Mouse (Mus musculus) forebrain, embryonic 16.5 days (tissue): ENCODE data around the gene Gm3336. TPM values are rescaled to one million over a fixed set of nuclear protein-coding genes. Genes with fewer than 3 reads are reported as not detected.

Source experiments
- ATAC-seq: fragments of 200-750 bp; cut with Nextera tagmentation; 2 replicates; pipeline ENCODE4 v1.8.0; 2017; ENCODE audit warnings: mild to moderate bottlenecking, moderate library complexity
- H3K27ac ChIP-seq: fragments of 300-500 bp; sonication (generic); 2 replicates; pipeline ENCODE4 v1.5.1; 2014; ENCODE audit warnings: low read length, control low read depth
- H3K27me3 ChIP-seq: fragments of 300-500 bp; sonication (generic); replicated peaks from 2 replicates; pipeline ENCODE4 v1.6.1; 2014; ENCODE audit warnings: low read length; ENCODE audit not compliant: control insufficient read depth, insufficient read depth
- H3K36me3 ChIP-seq: fragments of 300-500 bp; sonication (generic); 2 replicates; pipeline ENCODE4 v1.6.1; 2014; ENCODE audit not compliant: control insufficient read depth, insufficient read depth
- H3K4me1 ChIP-seq: fragments of 300-500 bp; sonication (generic); replicated peaks from 2 replicates; pipeline ENCODE4 v1.6.1; 2014; ENCODE audit warnings: low read length; ENCODE audit not compliant: control insufficient read depth, insufficient read depth
- H3K4me2 ChIP-seq: fragments of 300-500 bp; sonication (generic); 2 replicates; pipeline ENCODE4 v1.6.1; 2014; ENCODE audit warnings: mild to moderate bottlenecking, low read length, control low read depth
- H3K4me3 ChIP-seq: fragments of 300-500 bp; sonication (generic); replicated peaks from 2 replicates; pipeline ENCODE4 v1.5.1; 2014; ENCODE audit warnings: mild to moderate bottlenecking, low read length, control low read depth
- H3K9ac ChIP-seq: fragments of 300-500 bp; sonication (generic); replicated peaks from 2 replicates; pipeline ENCODE4 v1.6.1; 2014; ENCODE audit warnings: low read depth, low read length, control low read depth
- H3K9me3 ChIP-seq: fragments of 300-500 bp; sonication (generic); 2 replicates; pipeline ENCODE4 v1.6.1; 2016; ENCODE audit warnings: low read length; ENCODE audit not compliant: control insufficient read depth
- WGBS: fragments of 180-500 bp; shearing (Covaris S2); extraction: QIAGEN DNeasy Blood & Tissue Kit; methylation state at CpG from one replicate; pipeline ENCODE4 v1.1.7; 2014; 5-methylcytosine and 5-hydroxymethylcytosine counted together
- polyA plus RNA-seq: library from polyadenylated mRNA; unstranded; fragments of >200 nt; fragmentation: Nextera tagmentation; extraction: Ambion mirVana; gene quantifications from 2 replicates; pipeline ENCODE4 v1.2.1, GENCODE M21; 2015

Gene Gm3336
- polyA plus RNA-seq, 1 experiment from 2014 or later, result not detected

DNA sequence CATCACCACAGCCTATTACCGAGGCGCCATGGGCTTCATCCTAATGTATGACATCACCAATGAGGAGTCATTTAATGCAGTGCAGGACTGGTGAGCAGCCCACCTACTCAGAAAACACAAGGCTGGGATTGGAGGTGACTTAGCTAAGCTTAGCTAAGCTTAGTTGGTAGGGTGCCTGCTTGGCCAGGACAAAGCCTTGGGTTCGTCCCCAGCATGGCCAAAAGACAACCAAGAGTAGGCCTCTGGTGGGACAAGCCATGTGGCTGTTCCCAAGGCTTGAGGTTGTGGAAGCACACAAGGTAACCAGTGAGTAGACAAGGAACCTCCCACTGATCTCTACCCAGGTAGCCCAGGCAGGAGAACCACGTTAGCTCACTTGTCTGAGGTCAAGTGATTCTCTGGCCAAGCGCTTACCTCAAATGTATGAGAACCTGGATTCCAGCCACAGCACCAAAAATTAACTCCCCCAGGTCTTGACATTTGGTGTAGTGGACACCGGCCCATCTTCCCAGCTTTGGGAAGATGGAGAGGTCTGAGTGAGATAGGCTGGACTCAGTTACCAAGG is 38.2 kb downstream of the Gm3336 start:
- no peak for ATAC-seq
- H3K4me1 ChIP-seq, result peaks cover 52% of the 10 kb centered on the region
- H3K36me3 ChIP-seq, result peaks cover 7% of the 10 kb centered on the region; the same call in 1 of the 2 replicates
- no peak overlapping the region for H3K4me3 ChIP-seq
- H3K27me3 ChIP-seq, result no peaks in the 10 kb centered on the region
- H3K4me2 ChIP-seq, result no peak overlapping the region
- WGBS, result 90% methylated on average over 6 of the region's 6 CpGs
- no peak overlapping the region for H3K27ac ChIP-seq
- no peaks in the 10 kb centered on the region for H3K9me3 ChIP-seq
- no peak overlapping the region for H3K9ac ChIP-seq

DNA sequence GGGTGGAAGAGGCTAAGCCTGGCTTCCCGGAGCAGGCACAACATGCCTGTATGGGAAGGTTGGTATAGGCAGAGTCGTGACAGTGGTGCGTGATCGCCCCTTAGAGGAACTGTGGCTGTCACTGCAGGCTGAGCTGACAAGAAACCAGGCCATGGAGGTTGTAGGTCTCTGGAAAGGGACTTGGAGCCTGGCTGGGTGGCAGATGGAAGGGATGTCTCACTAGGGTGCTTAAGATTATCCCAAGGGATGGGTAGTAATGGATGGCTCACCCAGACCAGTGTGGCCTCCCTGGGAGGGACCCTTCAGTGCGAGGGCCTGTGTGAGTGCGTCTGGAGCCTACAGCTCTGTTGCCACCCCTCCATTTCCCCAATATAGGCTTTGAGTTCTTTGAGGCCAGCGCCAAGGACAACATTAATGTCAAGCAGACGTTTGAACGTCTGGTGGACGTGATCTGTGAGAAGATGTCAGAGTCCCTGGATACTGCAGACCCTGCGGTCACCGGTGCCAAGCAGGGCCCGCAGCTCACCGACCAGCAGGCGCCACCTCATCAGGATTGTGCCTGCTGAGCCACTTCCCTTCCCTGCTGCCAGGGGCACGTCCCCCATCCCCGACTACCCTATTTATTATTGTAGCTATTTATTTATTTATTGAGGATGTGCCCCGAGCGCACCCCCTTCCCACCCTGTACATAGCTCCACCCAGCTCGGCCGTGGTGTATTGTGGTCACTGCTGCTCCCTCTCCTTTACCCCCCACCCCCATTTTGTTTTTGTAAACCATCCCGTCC is 39.4 kb downstream of the Gm3336 start:
- ATAC-seq, result no peak
- H3K4me3 ChIP-seq, result no peak overlapping the region
- H3K9ac ChIP-seq, result 0 out of 2 replicates have a peak overlapping the region, but pooled peaks have one; percentile 19
- H3K27ac ChIP-seq, result peak overlapping the region; percentile 69
- peaks cover 52% of the 10 kb centered on the region for H3K4me1 ChIP-seq
- no peak overlapping the region for H3K4me2 ChIP-seq
- H3K9me3 ChIP-seq, result no peaks in the 10 kb centered on the region
- peaks cover 7% of the 10 kb centered on the region; the same call in 1 of the 2 replicates for H3K36me3 ChIP-seq
- WGBS, result 54% methylated on average over 22 of the region's 22 CpGs
- no peaks in the 10 kb centered on the region for H3K27me3 ChIP-seq

DNA sequence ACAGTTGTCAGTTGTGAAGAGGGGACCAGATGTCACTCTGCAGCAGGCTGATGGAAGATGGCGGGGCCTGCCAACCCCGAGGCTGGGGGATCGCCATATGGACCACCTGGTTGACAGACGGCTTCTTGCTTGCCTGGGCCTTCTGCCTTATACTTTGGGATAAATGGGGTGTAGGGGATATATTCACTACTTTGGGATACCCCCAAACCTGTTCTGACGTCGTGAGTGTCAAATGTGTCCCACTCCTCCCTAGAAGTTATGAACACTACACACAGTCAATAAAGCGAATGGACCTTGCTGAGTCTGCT is 39.9 kb downstream of the Gm3336 start:
- Histone ChIP-seq H3K4me3 (no peak overlapping the region), H3K9ac (no peak overlapping the region), H3K4me2 (no peak overlapping the region), H3K27ac (peak overlapping the region; percentile 78), H3K4me1 (peaks cover 50% of the 10 kb centered on the region), H3K36me3 (peaks cover 7% of the 10 kb centered on the region; the same call in 1 of the 2 replicates), H3K9me3 (no peaks in the 10 kb centered on the region), H3K27me3 (no peaks in the 10 kb centered on the region)
- no peak for ATAC-seq
- 61% methylated on average over 7 of the region's 7 CpGs for WGBS

DNA sequence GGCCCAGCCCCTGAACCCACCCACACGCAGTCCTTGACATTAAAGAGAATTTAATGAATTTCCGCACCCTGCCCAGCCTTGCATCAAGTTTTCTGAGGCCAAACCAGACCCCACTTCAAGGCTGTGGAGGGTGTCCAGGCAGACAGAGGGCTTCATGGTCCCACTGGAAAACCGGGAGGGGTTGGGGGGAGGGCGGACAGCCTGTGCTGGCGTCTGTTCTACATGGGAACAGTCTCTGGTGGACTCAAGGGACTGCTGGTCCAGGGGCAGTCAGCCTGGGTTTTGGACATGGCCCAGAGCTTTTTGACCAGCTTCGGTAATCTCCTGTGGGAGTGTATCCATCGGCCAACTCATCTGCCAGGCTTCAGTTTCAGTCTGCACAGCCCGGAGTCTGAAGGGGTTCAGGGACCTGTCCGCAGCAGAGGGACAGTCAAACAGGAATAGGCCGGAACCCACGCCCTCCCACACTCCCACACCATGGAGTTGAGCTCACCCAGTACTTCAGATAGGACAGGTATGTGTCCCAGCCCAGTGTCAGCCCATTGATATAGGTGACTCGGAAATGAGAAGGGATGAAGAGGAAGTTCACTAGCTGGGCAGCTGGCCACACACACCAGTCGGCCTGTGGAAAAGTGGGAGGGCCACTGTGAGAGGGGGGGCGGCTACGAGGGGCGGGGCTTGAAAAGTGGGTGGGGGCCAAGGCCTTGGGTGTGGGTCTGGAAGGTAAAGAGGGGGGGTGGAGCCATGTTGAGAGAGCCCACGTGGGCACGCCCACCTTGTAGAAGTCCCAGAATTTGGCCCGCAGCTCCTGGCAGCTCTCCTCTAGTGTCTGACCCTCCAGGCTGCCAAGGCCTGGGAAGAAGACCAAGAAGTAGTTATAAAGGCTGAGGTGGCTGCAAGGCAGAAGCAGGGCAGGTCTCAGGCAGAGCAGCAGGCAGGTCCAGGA is 40.5 kb downstream of the Gm3336 start:
- no peak overlapping the region for H3K4me2 ChIP-seq
- WGBS, result 58% methylated on average over 19 of the region's 19 CpGs
- no peaks in the 10 kb centered on the region for H3K27me3 ChIP-seq
- no peaks in the 10 kb centered on the region for H3K9me3 ChIP-seq
- H3K9ac ChIP-seq, result no peak overlapping the region
- no peak for ATAC-seq
- no peak overlapping the region for H3K4me3 ChIP-seq
- H3K27ac ChIP-seq, result peak overlapping the region; percentile 78
- peaks cover 7% of the 10 kb centered on the region; the same call in 1 of the 2 replicates for H3K36me3 ChIP-seq
- H3K4me1 ChIP-seq, result peaks cover 50% of the 10 kb centered on the region

DNA sequence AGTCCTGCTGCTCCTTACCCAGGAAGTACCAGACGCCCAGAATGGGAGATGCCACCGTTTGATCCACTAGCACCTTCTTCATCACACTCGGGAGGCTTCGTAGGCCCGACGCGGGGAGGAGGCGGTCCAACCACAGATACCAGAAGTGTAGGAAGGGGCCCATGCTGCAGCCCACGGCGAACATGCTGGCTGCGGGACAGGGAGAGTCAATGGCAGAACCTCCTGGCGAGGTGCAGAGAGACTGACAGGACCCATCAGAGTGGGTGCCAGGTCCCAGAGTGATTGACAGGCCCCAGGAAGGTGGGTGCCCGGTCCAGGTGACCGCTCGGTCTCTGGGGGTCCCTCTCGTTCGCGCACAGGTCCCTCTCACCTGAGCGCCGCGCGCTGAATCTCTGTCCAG is 42.0 kb downstream of the Gm3336 start:
- Histone ChIP-seq H3K4me1 (peaks cover 46% of the 10 kb centered on the region), H3K27ac (peak overlapping the region; percentile 73), H3K9ac (peak overlapping the region; percentile 77), H3K27me3 (no peaks in the 10 kb centered on the region), H3K4me2 (peak overlapping the region; percentile 88), H3K36me3 (peaks cover 7% of the 10 kb centered on the region; the same call in 1 of the 2 replicates), H3K4me3 (peak overlapping the region; percentile 67), H3K9me3 (no peaks in the 10 kb centered on the region)
- WGBS, result 0% methylated on average over 21 of the region's 22 CpGs
- ATAC-seq, result peak; percentile 3; the same call in 1 of the 2 replicates

DNA sequence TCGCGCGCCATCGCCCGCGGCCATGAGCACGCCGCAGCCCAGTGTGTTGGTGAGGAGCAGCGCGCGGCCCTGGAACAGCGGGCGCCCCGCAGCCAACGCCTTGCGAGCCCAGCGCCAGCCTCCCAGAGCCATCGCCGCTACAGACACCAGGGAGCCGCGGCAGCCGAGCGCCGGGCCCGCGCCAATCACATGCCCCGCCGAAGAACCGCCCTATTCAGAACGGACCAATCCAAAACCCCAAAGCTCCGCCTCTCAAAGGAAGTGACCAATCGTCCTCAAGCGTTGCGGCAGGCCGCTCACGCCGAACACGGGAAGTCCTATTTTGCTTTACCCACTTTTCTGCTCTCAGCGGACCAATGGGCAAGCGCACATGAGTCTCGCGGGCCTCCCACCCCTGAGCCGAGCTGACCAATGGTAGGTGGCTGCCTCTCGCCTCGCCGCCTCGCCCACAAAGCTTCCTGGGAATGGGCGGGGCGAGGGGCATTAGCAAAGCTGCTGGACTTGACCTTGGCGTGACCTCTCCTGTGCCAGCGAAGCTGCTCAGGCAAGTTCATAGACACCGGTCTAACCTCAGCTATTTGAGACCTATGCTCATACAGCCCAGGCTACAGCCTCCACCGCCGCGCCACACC is 42.5 kb downstream of the Gm3336 start, which contains the start of gene Mpv17l2:
Gene Mpv17l2, minus strand, starts transcription at position 172 of the 632 bp plus-strand sequence.
- Histone ChIP-seq H3K36me3 (peaks cover 7% of the 10 kb centered on the region; the same call in 1 of the 2 replicates), H3K4me2 (peak within 1 kb of the TSS; percentile 88), H3K4me1 (peaks cover 44% of the 10 kb centered on the region), H3K9ac (peak within 1 kb of the TSS; percentile 77), H3K9me3 (no peaks in the 10 kb centered on the region), H3K27ac (peak within 1 kb of the TSS; percentile 81), H3K4me3 (peak within 1 kb of the TSS; percentile 67), H3K27me3 (no peaks in the 10 kb centered on the region)
- WGBS, result under 1% methylated on average over 55 of the region's 55 CpGs
- ATAC-seq, result peak; percentile 95

DNA sequence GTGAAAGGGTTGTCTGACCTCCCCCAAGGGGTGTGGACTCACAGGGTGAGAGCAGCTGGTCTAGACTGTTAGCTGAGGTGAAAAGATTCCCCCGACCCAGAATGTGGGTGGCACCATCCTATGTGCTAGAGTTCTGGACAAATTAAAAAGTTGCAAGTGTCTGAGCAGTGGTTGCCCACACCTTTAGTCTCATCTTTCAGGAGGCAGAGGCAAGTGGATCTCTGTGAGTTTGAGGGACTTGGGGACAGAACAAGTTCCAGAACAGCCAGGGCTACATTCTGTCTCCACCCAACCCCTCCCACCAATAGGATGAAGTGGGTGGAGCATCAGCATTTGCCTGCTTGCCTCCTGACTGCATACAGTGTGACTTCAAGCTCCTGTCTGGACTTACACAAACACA is 43.8 kb downstream of the Gm3336 start:
- H3K27ac ChIP-seq, result no peak overlapping the region
- no peak overlapping the region for H3K4me3 ChIP-seq
- H3K4me1 ChIP-seq, result peaks cover 50% of the 10 kb centered on the region
- 0 out of 2 replicates have a peak, but pooled peaks cover 2% of the 10 kb centered on the region for H3K36me3 ChIP-seq
- no peaks in the 10 kb centered on the region for H3K27me3 ChIP-seq
- H3K9me3 ChIP-seq, result no peaks in the 10 kb centered on the region
- ATAC-seq, result no peak
- no peak overlapping the region for H3K4me2 ChIP-seq
- H3K9ac ChIP-seq, result no peak overlapping the region
- 97% methylated on average over 1 of the region's 1 CpGs for WGBS

DNA sequence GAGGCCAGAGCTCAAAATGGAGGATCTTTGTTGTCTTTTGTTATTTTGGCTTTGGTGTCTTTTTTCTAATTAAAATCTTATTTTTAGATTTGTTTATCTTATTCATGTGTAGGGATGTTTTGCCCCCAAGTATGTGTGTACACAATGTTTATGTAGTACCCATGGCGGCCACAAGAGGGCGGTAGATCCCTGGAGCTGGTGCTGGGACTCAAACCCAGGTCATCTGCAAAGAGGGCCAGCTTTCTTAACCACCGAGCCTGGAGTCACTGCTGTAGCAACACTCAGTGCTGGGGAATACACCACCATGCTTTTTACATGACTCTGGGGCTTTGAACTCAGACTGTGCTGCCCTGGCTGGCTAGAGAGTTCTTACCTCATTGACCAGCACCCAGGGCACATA is 45.0 kb downstream of the Gm3336 start:
- 2% methylated on average over 3 of the region's 3 CpGs for WGBS
- Histone ChIP-seq H3K4me2 (no peak overlapping the region), H3K36me3 (peaks cover 9% of the 10 kb centered on the region), H3K9ac (no peak overlapping the region), H3K4me1 (peaks cover 39% of the 10 kb centered on the region), H3K27me3 (no peaks in the 10 kb centered on the region), H3K9me3 (no peaks in the 10 kb centered on the region), H3K4me3 (no peak overlapping the region), H3K27ac (no peak overlapping the region)
- no peak for ATAC-seq
